Mouse (Mus musculus) ES-Bruce4 (cell line): Measurements from ENCODE around the gene Iglon5.

Experiments
- CTCF ChIP-seq: IDR thresholded peaks from one replicate; pipeline ENCODE4 v1.8.1; 2011; ENCODE audit warnings: low read depth, low read length
- EP300 ChIP-seq: IDR thresholded peaks from 2 replicates; pipeline ENCODE4 v1.6.1; 2011; ENCODE audit warnings: low read depth, low read length; ENCODE audit not compliant: insufficient read depth
- POLR2A ChIP-seq: IDR thresholded peaks from one replicate; pipeline ENCODE4 v1.8.1; 2011; ENCODE audit warnings: low read length; ENCODE audit not compliant: insufficient read depth

DNA sequence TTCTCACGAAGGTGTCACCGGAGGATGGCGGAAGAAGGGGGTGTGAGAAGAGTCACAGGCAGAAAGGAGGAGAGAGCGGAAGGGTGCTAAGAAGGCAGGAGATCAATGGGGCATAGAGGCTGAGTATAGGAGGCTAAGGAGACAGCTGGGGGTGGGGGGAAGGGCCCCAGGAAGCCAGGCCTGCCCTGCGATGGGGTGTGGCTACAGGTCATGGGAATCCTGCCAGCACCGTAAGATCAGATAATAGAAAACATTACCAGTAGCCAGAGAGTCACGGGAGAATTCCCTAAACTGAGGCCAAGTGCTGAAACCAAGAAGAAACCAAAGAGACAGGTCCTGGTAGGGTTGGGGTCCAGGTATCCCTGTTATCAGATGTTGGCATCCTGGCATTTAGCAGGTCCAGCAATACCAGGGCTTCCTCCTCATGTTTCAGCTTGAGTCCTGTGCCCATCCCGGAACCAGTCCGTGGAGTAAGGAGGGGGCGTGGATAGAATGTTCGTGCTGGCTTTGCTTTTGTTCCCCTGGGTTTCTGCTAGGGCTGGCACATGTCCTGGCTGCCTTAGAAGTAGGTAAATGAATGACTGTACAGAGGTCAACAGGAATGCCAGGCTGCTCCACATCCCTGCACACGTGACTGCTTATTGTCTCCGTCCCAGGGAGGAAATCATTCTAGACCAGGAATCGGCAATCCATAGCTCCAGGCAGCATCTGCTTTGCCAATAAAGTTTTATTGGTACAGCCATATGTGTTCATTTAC lies 36.1 kb downstream of the Iglon5 start:
- TF ChIP-seq CTCF (no peak), POLR2A (no peak), EP300 (no peak)
